Mouse (Mus musculus) layer of hippocampus, postnatal 14 days (tissue): ENCODE data around the gene Olfr1491. TPM values are rescaled to one million over a fixed set of nuclear protein-coding genes. Genes with fewer than 3 reads are reported as not detected.

Experiments used
- DNase-seq, 2 experiments: peaks; one replicate each; pipeline ENCODE4 v3.0.0; 2021 to 2022; ENCODE audit warnings: low spot score in 2 of 2, mixed read lengths in 1 of 2
- long read RNA-seq, 2 experiments: library from polyadenylated mRNA; stranded (forward); transcript quantifications; one replicate each; pipeline ENCODE4 v2.0.0; 2021
- total RNA-seq, 2 experiments: library from RNA; stranded (reverse); gene quantifications; 2 replicates each; pipeline ENCODE4 v1.2.3; 2021

Olfr1491 gene
- total RNA-seq, result not detected
- long read RNA-seq, experiment 1, result 0 reads
- long read RNA-seq, experiment 2, result 0 reads

- DNase-seq, result no peak
Observed at GRCm38 (mm10) chr19:13696968-13697367, at the start of gene Olfr1491. Olfr1491 (plus strand) TSS chr19:13697268.

GRCm38 (mm10) chr19:13650791-13651190, 46.3 kb upstream of the Olfr1491 start, which contains the start of gene Olfr1490:
Olfr1490 (plus strand) TSS chr19:13651091.
- no peak for DNase-seq

- no peak for DNase-seq
Observed at GRCm38 (mm10) chr19:13722978-13723377, 25.9 kb downstream of the Olfr1491 start, which contains the start of gene Olfr1493-ps1. Olfr1493-ps1 (plus strand) TSS chr19:13723278.

GRCm38 (mm10) chr19:13739428-13739827, 42.4 kb downstream of the Olfr1491 start, which contains the start of gene Olfr1494:
Olfr1494 (plus strand) TSS chr19:13739728.
- DNase-seq, result no peak

- no peak for DNase-seq
Observed at GRCm38 (mm10) chr19:13749366-13749765, 52.3 kb downstream of the Olfr1491 start.

Other genes starting within 250 kb of the Olfr1491 start
- not detected for gene Olfr1472, start 241.2 kb upstream of the Olfr1491 start, total RNA-seq
- not detected for gene Olfr1474, start 227.7 kb upstream of the Olfr1491 start, total RNA-seq
- gene Olfr1475, start 217.1 kb upstream of the Olfr1491 start, total RNA-seq, result not detected
- not detected for gene Olfr1477, start 196.7 kb upstream of the Olfr1491 start, total RNA-seq
- gene Olfr1480, start 169.4 kb upstream of the Olfr1491 start, total RNA-seq, result not detected
- not detected for gene Olfr1484, start 113.8 kb upstream of the Olfr1491 start, total RNA-seq
- gene Olfr1487, start 79.9 kb upstream of the Olfr1491 start, total RNA-seq, result not detected
- not detected for gene Olfr1489, start 65.6 kb upstream of the Olfr1491 start, total RNA-seq
- gene Olfr1490, start 46.2 kb upstream of the Olfr1491 start, total RNA-seq, result not detected
- not detected for gene Olfr1493-ps1, start 26.0 kb downstream of the Olfr1491 start, total RNA-seq
- gene Olfr1494, start 42.5 kb downstream of the Olfr1491 start, total RNA-seq, result not detected
- not detected for gene Olfr1495, start 67.3 kb downstream of the Olfr1491 start, total RNA-seq
- not detected for gene Olfr1496, start 80.6 kb downstream of the Olfr1491 start, total RNA-seq
- not detected for gene Olfr1497, start 100.9 kb downstream of the Olfr1491 start, total RNA-seq
- gene Olfr1499, start 122.2 kb downstream of the Olfr1491 start, total RNA-seq, result not detected
- gene Olfr1500, start 133.2 kb downstream of the Olfr1491 start, total RNA-seq, result not detected
- gene Olfr1501, start 153.4 kb downstream of the Olfr1491 start, total RNA-seq, result not detected
- not detected for gene Olfr1502, start 164.5 kb downstream of the Olfr1491 start, total RNA-seq
- gene Olfr1504, start 200.7 kb downstream of the Olfr1491 start, total RNA-seq, result not detected
- gene Olfr1505, start 216.3 kb downstream of the Olfr1491 start, total RNA-seq, result not detected